Mouse (Mus musculus) olfactory bulb, adult 2 months (tissue): Measurements from ENCODE around the gene Galnt17.

ENCODE experiments used
- CTCF ChIP-seq: fragments of 200-500 bp; IDR thresholded peaks from 2 replicates; pipeline ENCODE4 v1.5.1; 2012; ENCODE audit warnings: low read depth, mild to moderate bottlenecking, low read length, moderate library complexity; ENCODE audit not compliant: insufficient read depth
- POLR2A ChIP-seq: fragments of 200-500 bp; IDR thresholded peaks from 2 replicates; pipeline ENCODE4 v1.6.1; 2012; ENCODE audit warnings: mild to moderate bottlenecking, low read depth, low read length, moderate library complexity; ENCODE audit not compliant: insufficient read depth

GRCm38 (mm10) chr5:131013101-131013500, 295.2 kb downstream of the Galnt17 start:
- TF ChIP-seq POLR2A (no peak), CTCF (no peak)
